Mouse (Mus musculus): ENCODE results near the gene Mea1. TPM values are rescaled to one million over a fixed set of nuclear protein-coding genes. Genes with fewer than 3 reads are reported as not detected.

The Mea1 gene
- polyA plus RNA-seq, 1 experiment, result not detected

- peak within 1 kb of the TSS; percentile 99 for H3K4me3 ChIP-seq (ENCODE audit: insufficient read depth, low read depth, low read length)
- no peak within 1 kb of the TSS; the same call in 1 of the 2 replicates for H3K27ac ChIP-seq (ENCODE audit: insufficient read depth, low read depth, low read length)
- WGBS, result under 1% methylated on average over 49 of the region's 49 CpGs
- TF ChIP-seq CTCF (IDR thresholded peaks at IDR 0.05; ENCODE audit: insufficient read depth, low read depth, low read length) (no peak), POLR2A (IDR thresholded peaks at IDR 0.05; ENCODE audit: insufficient read depth, low read depth, low read length) (peak; percentile 31; the same call in 1 of the 2 replicates)
- peaks cover 23% of the 10 kb centered on the region for H3K4me1 ChIP-seq (ENCODE audit: control insufficient read depth, insufficient read depth, low read length)
Observed at GRCm38 (mm10) chr17:46680760-46681373, 2.3 kb downstream of the Mea1 start, which contains the start of gene Klhdc3. Gene Klhdc3 (minus strand): TSS chr17:46680914.

DNA sequence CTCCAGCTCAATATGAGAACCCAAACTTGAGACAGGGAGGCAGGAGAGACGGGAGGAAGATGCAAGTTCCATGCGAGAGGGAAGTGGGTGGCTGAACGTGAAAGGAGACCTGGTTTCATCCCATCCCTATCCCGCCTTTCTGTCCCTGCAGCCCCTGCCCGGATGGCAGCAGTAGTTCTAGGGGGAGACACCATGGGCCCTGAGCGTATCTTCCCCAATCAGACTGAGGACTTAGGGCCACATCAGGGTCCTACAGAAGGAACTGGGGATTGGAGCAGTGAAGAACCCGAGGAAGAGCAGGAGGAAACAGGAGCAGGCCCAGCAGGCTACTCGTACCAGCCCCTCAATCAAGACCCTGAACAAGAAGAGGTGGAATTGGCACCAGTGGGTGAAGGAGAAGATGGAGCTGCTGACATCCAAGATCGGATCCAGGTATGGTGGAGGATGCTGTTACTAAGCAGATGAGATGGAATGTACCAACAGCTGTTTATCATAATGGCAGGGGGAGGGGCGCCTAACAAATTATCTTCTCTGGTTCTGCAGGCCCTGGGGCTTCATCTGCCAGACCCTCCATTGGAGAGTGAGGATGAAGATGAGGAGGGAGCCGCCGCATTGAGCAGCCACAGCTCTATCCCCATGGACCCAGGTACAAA lies 3.0 kb downstream of the Mea1 start:
- no peak for TF ChIP-seq POLR2A (IDR thresholded peaks at IDR 0.05; ENCODE audit: insufficient read depth, low read depth, low read length)
- Histone ChIP-seq H3K4me3 (ENCODE audit: insufficient read depth, low read depth, low read length) (peak overlapping the region; percentile 63), H3K27ac (ENCODE audit: insufficient read depth, low read depth, low read length) (no peak overlapping the region), H3K4me1 (ENCODE audit: control insufficient read depth, insufficient read depth, low read length) (peaks cover 23% of the 10 kb centered on the region)
- 23% methylated on average over 12 of the region's 12 CpGs for WGBS

DNA sequence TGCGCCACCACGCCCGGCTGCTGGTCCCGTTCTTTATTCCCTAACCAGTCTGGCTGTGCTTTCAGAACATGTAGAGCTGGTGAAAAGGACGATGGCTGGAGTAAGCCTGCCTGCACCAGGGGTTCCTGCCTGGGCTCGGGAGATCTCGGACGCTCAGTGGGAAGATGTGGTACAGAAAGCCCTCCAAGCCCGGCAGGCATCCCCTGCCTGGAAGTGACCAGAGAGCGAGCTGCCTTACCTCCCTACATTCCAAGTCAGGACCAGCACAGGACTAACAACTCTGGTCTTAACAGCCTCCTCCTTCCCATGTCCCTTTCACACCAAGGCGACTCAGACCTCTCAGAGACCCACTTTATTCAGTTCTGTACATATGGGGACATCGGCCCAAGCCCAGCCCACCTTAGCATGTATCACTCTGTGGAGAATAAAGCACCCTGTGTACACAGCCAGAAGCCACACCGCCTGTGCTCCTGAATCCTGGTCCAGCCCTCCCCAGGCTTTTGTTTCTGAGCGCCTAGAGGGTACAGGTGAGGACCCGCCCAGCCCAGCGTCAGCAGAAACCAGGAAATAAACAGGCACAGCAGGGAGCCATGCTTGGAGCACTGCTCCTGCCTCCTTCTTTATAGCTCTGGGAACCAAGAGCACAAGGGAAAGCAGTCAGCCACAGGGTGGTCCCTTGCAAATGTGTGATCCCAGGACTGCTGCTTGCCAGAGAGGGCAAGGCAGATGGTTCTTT lies 4.2 kb downstream of the Mea1 start:
- TF ChIP-seq POLR2A (IDR thresholded peaks at IDR 0.05; ENCODE audit: insufficient read depth, low read depth, low read length) (no peak), CTCF (IDR thresholded peaks at IDR 0.05; ENCODE audit: insufficient read depth, low read depth, low read length) (no peak)
- H3K27ac ChIP-seq (ENCODE audit: insufficient read depth, low read depth, low read length), result no peak overlapping the region
- WGBS, result 72% methylated on average over 16 of the region's 16 CpGs
- H3K4me1 ChIP-seq (ENCODE audit: control insufficient read depth, insufficient read depth, low read length), result peaks cover 21% of the 10 kb centered on the region
- H3K4me3 ChIP-seq (ENCODE audit: insufficient read depth, low read depth, low read length), result no peak overlapping the region

- Histone ChIP-seq H3K4me1 (ENCODE audit: control insufficient read depth, insufficient read depth, low read length) (peaks cover 8% of the 10 kb centered on the region), H3K27ac (ENCODE audit: insufficient read depth, low read depth, low read length) (no peak overlapping the region), H3K4me3 (ENCODE audit: insufficient read depth, low read depth, low read length) (no peak overlapping the region)
- TF ChIP-seq POLR2A (IDR thresholded peaks at IDR 0.05; ENCODE audit: insufficient read depth, low read depth, low read length) (no peak), CTCF (IDR thresholded peaks at IDR 0.05; ENCODE audit: insufficient read depth, low read depth, low read length) (no peak)
- 89% methylated on average over 6 of the region's 6 CpGs for WGBS
Observed at GRCm38 (mm10) chr17:46685913-46686312, 7.3 kb downstream of the Mea1 start.

DNA sequence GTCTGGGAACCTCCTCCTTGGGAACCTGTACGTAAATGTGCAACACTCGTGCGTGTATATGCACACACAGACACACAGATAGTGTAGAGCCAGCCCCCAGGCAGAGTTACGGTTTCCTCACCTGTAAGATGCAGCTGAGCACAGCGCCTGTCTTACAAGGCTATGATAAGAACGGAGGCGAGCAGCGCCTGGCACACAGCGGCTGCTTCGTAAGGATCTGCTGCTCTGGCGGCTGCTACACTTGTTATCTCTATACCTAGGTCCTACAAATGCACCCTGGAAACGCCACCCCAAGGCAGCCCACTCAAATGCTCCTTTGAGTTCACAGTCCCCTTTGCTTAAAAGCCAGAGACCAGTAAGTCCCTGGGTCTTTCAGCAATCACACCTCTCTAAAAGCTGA lies 12.1 kb downstream of the Mea1 start:
- no peaks in the 10 kb centered on the region for H3K4me1 ChIP-seq (ENCODE audit: control insufficient read depth, insufficient read depth, low read length)
- H3K27ac ChIP-seq (ENCODE audit: insufficient read depth, low read depth, low read length), result no peak overlapping the region
- 94% methylated on average over 12 of the region's 12 CpGs for WGBS
- TF ChIP-seq POLR2A (IDR thresholded peaks at IDR 0.05; ENCODE audit: insufficient read depth, low read depth, low read length) (no peak), CTCF (IDR thresholded peaks at IDR 0.05; ENCODE audit: insufficient read depth, low read depth, low read length) (no peak)
- no peak overlapping the region for H3K4me3 ChIP-seq (ENCODE audit: insufficient read depth, low read depth, low read length)

GRCm38 (mm10) chr17:46691390-46691789 lies 12.8 kb downstream of the Mea1 start:
- TF ChIP-seq CTCF (IDR thresholded peaks at IDR 0.05; ENCODE audit: insufficient read depth, low read depth, low read length), result no peak
- TF ChIP-seq POLR2A (IDR thresholded peaks at IDR 0.05; ENCODE audit: insufficient read depth, low read depth, low read length), result no peak
- H3K27ac ChIP-seq (ENCODE audit: insufficient read depth, low read depth, low read length), result no peak overlapping the region
- H3K4me1 ChIP-seq (ENCODE audit: control insufficient read depth, insufficient read depth, low read length), result no peaks in the 10 kb centered on the region
- 91% methylated on average over 2 of the region's 2 CpGs for WGBS
- H3K4me3 ChIP-seq (ENCODE audit: insufficient read depth, low read depth, low read length), result no peak overlapping the region

DNA sequence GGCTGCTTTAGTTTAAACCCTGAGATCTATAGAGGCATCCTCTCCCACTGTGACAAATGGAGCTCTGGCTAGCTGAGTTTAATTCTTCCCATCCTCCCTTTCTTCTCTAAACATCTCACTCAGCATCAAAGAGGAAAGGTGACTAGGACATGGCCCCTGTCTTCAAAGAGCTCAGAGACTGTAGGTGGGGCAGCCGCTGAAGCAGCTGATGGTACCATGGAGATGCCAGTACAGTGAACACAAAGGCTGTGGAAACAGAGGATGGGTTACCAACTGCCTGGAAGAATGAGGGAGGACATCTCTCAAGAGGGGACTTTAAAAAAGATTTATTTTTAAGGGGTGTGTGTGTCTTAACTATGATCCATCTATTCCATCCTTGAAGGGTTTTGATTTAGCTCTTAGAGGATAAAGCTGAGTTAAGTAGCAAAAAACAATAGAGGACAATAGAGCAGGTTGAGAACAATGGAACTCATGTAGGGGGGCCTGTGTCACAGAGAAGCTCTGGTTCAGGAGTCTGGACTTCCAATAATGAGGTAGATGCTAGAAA lies 16.0 kb downstream of the Mea1 start:
- 83% methylated on average over 1 of the region's 1 CpGs for WGBS
- TF ChIP-seq POLR2A (IDR thresholded peaks at IDR 0.05; ENCODE audit: insufficient read depth, low read depth, low read length) (no peak), CTCF (IDR thresholded peaks at IDR 0.05; ENCODE audit: insufficient read depth, low read depth, low read length) (no peak)
- H3K4me1 ChIP-seq (ENCODE audit: control insufficient read depth, insufficient read depth, low read length), result no peaks in the 10 kb centered on the region
- no peak overlapping the region for H3K27ac ChIP-seq (ENCODE audit: insufficient read depth, low read depth, low read length)
- no peak overlapping the region for H3K4me3 ChIP-seq (ENCODE audit: insufficient read depth, low read depth, low read length)

GRCm38 (mm10) chr17:46698515-46698914 lies 19.9 kb downstream of the Mea1 start:
- 85% methylated on average over 6 of the region's 6 CpGs for WGBS
- no peak overlapping the region for H3K4me3 ChIP-seq (ENCODE audit: insufficient read depth, low read depth, low read length)
- TF ChIP-seq CTCF (IDR thresholded peaks at IDR 0.05; ENCODE audit: insufficient read depth, low read depth, low read length), result no peak
- peaks cover 27% of the 10 kb centered on the region for H3K4me1 ChIP-seq (ENCODE audit: control insufficient read depth, insufficient read depth, low read length)
- H3K27ac ChIP-seq (ENCODE audit: insufficient read depth, low read depth, low read length), result no peak overlapping the region

GRCm38 (mm10) chr17:46699245-46699644 lies 20.7 kb downstream of the Mea1 start:
- TF ChIP-seq POLR2A (IDR thresholded peaks at IDR 0.05; ENCODE audit: insufficient read depth, low read depth, low read length), result no peak
- no peak for TF ChIP-seq CTCF (IDR thresholded peaks at IDR 0.05; ENCODE audit: insufficient read depth, low read depth, low read length)
- H3K4me1 ChIP-seq (ENCODE audit: control insufficient read depth, insufficient read depth, low read length), result peaks cover 31% of the 10 kb centered on the region
- H3K27ac ChIP-seq (ENCODE audit: insufficient read depth, low read depth, low read length), result no peak overlapping the region
- H3K4me3 ChIP-seq (ENCODE audit: insufficient read depth, low read depth, low read length), result no peak overlapping the region
- 82% methylated on average over 5 of the region's 5 CpGs for WGBS

All from olfactory bulb, adult 2 months (tissue).